Mouse (Mus musculus) urinary bladder, adult 2 months (tissue): ENCODE measurements at regions not wholly inside any gene's neighbourhood (a gene's known extent, or its start where the extent isn't known, plus 50 kb on each side); places are given as distances from the start of the nearest gene placed in this dataset.

Source experiments
- DNase-seq: peaks from one replicate; pipeline ENCODE4 v3.0.0; 2022; ENCODE audit warnings: low spot score

DNA sequence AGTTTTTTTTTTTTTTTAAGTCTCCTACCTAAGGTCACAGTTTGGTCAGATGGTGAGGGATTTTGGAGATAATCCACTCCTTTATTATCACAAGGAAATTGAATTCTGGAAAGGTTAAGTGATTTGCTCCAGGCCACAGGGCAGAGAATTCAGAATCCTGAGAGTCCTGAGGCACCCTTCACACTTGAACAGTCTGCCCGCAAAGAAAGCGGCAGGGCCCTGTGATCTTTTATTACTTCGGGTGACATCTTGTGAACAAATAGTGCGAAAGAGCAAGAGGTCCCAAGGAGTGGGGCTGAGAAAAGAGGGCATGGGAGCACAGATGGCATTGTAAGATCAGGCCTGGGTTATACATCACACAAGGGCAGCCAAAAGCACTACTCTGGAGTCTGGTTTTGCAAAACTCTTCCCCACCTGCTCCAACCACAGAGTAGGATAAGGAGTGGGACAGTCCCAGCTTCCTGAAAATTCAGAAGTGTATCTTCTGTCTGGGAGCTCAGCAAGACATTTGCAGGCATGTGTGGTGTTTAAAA lies 150.5 kb upstream of the Wdr11 start:
- no peak for DNase-seq

DNA sequence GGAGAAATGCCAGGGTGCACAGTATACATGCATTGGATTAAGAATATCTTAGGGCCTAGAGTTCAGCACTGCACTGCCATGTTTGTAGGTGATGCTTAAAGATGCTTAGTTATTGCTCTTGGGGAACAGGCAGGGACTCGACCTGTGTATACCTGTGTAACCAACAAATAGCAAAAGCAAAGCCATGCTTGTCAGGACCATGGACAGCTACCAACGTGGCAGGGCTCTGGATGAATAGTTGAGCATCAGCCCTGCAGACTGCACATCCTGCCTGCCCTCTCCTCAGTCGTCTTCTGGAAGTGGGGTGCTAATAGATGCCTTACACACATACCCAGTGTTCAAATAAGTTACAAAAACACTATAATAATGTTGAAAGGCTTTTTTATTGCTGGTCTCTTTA lies 122.2 kb upstream of the Wdr11 start:
- DNase-seq: peak; percentile 26

- no peak for DNase-seq
These were observed 107.9 kb upstream of the Wdr11 start for GRCm38 (mm10) chr7:129483736-129484135.

DNA sequence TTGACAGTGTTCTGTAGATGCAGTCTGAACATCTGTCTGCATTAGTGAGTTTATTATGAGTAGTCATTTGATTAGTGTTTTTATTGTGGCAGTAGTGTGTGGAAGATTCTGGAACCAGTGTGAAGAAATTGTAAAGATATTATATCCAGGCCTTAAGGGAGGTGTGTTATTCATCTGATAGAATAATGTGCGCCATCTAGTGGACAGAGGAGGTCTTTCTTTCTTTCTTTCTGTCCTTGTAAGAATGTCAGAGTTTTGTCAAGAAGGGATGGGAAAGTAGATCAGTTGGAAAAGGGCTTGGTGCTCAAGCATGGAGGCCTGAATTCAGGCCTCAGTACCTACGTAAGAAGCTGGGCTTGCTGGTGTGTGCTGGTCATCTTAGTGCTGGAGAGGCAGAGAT lies 84.8 kb upstream of the Wdr11 start:
- DNase-seq: no peak

DNA sequence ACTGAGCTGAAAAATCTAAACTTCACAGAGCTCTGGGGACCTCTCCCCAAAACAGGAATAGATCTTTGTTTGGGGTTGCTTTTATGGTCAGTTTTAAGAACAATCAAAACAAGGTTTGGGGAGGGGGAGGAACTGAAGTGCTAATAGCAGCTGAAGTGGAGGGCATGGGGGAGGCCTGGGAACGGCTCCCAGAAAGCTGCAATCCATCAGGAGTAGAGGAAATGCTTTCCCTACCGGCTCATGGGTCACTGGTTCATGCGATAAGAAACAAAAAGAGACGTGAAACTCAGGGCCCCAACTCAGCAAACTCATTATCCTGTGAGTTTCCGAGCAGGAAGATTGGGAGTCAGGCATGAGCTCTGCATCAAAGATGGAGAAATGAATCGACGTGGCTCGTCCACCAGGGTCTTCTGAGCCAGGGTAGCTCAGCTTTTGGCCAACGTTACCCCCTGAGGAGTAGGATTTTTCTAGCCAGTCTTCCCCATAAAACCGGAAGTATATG lies 82.0 kb upstream of the Wdr11 start:
- DNase-seq: no peak

DNA sequence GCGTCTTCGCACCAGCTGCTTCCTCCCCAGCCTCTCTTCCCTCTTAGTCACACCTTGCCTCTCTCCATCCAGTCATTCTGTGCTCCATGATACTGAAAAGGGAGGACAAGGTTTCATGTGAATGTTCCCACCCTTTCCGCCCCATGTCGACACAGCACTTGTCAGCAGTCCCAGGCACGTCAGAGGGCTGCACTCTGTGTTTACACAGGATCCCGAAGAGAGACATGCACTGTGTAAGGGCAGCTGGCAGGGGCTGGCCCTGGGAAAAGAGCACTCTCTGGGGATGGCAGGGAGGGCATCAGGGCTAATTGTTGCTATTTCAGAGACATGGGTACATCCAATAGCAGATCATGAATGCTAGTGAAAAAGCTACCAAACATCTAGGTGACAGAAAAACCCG lies 77.0 kb upstream of the Wdr11 start:
- DNase-seq: no peak

DNA sequence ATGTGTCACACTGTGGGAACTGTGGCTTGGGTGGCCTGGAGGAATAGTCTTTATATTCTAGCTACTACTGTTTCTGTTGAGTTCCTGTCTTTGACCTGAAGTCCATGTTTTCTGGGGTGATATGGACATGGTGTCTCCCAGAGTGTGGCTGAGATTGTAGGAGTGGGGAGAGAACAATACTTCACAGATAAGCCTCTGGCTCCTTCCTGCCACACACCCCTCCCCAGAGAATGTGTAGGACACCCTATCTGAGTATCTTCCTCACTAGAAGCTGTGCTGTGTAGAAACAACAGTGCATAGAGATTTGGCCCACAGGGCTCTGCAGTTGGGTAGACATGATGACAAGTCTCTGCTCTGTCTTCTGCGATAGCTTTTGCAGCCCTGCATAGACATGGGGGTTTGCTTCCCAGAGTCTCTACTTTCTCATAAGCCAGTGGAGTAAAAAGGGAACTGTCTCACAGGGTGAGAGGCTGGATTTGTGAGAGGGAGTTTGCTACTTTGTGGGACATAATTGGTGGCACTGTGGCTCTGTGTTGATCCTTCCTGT lies 67.2 kb upstream of the Wdr11 start:
- no peak for DNase-seq

- no peak for DNase-seq
These were observed 65.7 kb upstream of the Wdr11 start for GRCm38 (mm10) chr7:129525985-129526384.

DNA sequence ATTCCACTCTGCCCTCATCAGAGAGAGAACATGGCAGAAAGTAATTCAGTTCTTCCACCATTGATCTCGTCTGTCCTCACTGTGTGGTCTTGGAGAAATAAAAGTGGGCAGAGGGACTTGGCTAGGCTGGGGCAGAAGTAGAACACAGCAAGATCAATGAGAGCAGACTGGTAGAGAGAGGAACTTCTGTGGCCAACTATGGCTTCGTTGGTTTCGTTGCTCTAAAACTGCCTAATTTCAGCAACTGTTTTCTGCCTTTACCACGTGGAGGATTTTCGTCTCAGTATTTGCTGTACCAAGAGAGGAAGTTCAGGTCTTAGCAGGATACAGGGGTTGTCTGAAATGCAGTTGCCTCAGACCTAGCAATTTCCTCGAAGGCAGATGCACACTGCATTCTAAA lies 63.4 kb upstream of the Wdr11 start:
- DNase-seq: no peak

GRCm38 (mm10) chr7:129533366-129533905 lies 58.2 kb upstream of the Wdr11 start:
- DNase-seq: no peak
